Mouse (Mus musculus): ENCODE measurements at regions not wholly inside any gene's neighbourhood (a gene's known extent, or its start where the extent isn't known, plus 50 kb on each side); places are given as distances from the start of the nearest gene placed in this dataset.

DNA sequence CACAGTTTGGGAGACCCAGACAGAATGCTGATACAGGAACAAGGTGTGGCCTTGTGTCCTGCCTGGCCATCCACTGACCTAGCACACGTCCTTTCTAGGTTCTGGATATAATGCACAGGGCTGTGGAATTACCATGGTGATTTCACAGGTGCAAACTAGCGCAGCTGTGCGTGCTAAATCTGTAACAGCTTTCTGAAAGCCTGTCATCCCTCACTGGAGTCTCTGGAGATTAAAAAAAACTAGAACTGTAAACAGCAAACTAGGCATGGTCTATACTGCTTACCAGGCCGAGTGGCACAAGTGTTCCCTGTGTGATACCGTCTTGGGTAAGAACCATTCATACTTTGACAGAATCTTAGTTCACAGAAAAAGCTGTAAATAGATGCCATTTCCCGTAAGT lies 69.9 kb upstream of the Tmtc1 start:
- no peak for TF ChIP-seq POLR2A (IDR thresholded peaks at IDR 0.05; ENCODE audit: insufficient read depth, low read depth, low read length)
- no peak for TF ChIP-seq CTCF (IDR thresholded peaks at IDR 0.05; ENCODE audit: insufficient read depth, low read depth, low read length)
- Histone ChIP-seq H3K4me1 (ENCODE audit: control insufficient read depth, insufficient read depth, low read length) (peaks cover 2% of the 10 kb centered on the region), H3K27ac (ENCODE audit: insufficient read depth, low read depth, low read length) (0 out of 2 replicates have a peak overlapping the region, but pooled peaks have one; percentile 44), H3K4me3 (ENCODE audit: insufficient read depth, low read depth, low read length) (no peak overlapping the region)
- 61% methylated on average over 6 of the region's 6 CpGs for WGBS

GRCm38 (mm10) chr6:148513134-148513533 lies 68.9 kb upstream of the Tmtc1 start:
- WGBS: 71% methylated on average over 2 of the region's 2 CpGs
- no peak overlapping the region for H3K27ac ChIP-seq (ENCODE audit: insufficient read depth, low read depth, low read length)
- H3K4me3 ChIP-seq (ENCODE audit: insufficient read depth, low read depth, low read length): no peak overlapping the region
- TF ChIP-seq POLR2A (IDR thresholded peaks at IDR 0.05; ENCODE audit: insufficient read depth, low read depth, low read length) (no peak), CTCF (IDR thresholded peaks at IDR 0.05; ENCODE audit: insufficient read depth, low read depth, low read length) (no peak)
- H3K4me1 ChIP-seq (ENCODE audit: control insufficient read depth, insufficient read depth, low read length): peaks cover 2% of the 10 kb centered on the region

GRCm38 (mm10) chr6:148505325-148505724 lies 61.1 kb upstream of the Tmtc1 start:
- TF ChIP-seq POLR2A (IDR thresholded peaks at IDR 0.05; ENCODE audit: insufficient read depth, low read depth, low read length) (no peak), CTCF (IDR thresholded peaks at IDR 0.05; ENCODE audit: insufficient read depth, low read depth, low read length) (no peak)
- Histone ChIP-seq H3K27ac (ENCODE audit: insufficient read depth, low read depth, low read length) (no peak overlapping the region), H3K4me3 (ENCODE audit: insufficient read depth, low read depth, low read length) (no peak overlapping the region), H3K4me1 (ENCODE audit: control insufficient read depth, insufficient read depth, low read length) (peaks cover 3% of the 10 kb centered on the region; the same call in 1 of the 2 replicates)
- whole genome bisulfite sequencing: 67% methylated on average over 2 of the region's 2 CpGs

DNA sequence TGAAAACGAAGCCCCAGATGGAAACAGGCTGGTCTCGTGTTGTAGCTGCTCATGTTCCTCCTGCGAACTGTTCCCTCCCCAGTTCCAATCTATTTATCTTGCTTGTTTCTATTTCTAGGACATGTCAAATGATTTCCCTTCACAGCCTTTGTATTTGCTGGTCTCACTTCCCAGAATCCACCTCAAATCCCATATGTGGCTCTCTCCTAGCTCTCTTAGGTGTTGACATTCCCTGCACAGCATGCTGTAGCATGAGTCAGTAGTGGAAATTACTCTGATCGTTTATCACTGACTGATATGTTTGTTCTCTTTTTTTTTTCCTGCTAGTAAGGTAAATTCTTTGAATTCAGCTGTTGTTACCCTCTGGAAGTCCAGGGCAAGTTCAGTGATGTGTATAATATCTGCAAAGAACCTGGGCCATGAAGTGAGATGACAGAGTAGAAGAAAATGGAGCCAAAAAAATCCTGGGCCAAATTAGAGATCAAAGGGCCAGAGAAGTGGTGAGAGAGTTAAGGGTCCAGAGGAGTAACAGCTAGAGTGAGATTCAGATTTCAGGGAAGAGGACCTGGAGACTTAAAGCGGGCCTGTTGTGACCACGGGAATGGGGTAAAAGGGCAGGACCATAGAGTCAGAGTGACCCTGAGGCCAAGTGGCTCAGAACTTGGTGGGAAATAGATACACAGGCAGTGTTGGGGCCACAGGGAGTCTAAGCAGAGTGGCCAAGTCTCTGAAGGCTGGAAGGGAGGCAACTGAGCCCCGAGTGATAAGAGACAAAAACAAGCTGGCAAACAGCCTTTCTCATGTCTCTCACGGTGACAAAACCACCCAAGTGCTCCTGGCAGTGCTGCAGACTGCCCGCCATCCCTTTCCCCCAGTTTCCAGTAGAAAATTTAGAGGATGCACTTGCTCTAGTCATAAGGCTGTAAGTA lies 56.3 kb upstream of the Tmtc1 start:
- WGBS: 60% methylated on average over 9 of the region's 9 CpGs
- TF ChIP-seq CTCF (IDR thresholded peaks at IDR 0.05; ENCODE audit: insufficient read depth, low read depth, low read length): no peak
- TF ChIP-seq POLR2A (IDR thresholded peaks at IDR 0.05; ENCODE audit: insufficient read depth, low read depth, low read length): no peak
- no peak overlapping the region for H3K4me3 ChIP-seq (ENCODE audit: insufficient read depth, low read depth, low read length)
- H3K4me1 ChIP-seq (ENCODE audit: control insufficient read depth, insufficient read depth, low read length): peaks cover 3% of the 10 kb centered on the region; the same call in 1 of the 2 replicates
- no peak overlapping the region for H3K27ac ChIP-seq (ENCODE audit: insufficient read depth, low read depth, low read length)

Data from olfactory bulb, adult 2 months (tissue).